Mouse (Mus musculus): ENCODE measurements around the gene Sun2. TPM values are rescaled to one million over a fixed set of nuclear protein-coding genes. Genes with fewer than 3 reads are reported as not detected.

Gene Sun2
- polyA plus RNA-seq, 2 experiments from 2014 or later, result 12.7 to 14.3 TPM

- ATAC-seq, result no peak
Measured at GRCm38 (mm10) chr15:79685141-79685641, 57.1 kb downstream of the Sun2 start.

- ATAC-seq, result no peak
Measured at GRCm38 (mm10) chr15:79684616-79685015, 57.7 kb downstream of the Sun2 start.

DNA sequence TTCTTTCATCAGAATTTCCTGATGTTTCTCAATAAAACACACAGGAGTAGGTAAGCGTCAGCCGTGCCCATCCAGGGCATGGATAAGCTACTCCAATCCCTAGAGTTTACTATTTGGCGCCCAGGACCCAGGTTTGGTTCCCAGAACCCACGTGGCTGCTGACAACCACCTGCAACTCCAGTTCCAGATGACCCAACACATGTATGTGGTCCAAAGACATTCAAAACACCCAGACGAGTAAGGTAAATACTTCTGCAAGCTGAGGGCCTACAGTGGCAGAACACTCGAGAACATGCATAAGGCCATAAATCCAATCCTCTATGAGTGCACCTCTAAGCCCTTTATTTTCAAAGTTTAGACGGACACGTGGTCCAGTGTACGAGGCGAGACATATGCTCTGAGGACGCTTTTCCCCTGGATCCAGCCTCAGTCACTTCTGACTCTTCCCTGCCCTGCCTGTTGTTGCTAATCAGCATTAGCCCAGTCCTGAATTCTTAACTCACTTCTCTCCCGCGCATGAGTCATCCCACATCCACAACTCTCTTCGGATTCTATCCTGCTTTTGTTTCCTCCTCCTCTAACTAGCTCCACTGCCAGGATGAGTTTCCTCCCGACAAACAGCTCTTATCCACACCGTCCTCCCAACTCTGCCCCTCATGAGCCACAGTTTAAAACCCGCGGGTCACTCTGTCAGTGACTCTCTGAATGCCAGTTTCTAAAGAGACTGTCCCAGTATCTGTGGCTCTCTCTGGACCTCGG lies 58.5 kb downstream of the Sun2 start:
- no peak for ATAC-seq

DNA sequence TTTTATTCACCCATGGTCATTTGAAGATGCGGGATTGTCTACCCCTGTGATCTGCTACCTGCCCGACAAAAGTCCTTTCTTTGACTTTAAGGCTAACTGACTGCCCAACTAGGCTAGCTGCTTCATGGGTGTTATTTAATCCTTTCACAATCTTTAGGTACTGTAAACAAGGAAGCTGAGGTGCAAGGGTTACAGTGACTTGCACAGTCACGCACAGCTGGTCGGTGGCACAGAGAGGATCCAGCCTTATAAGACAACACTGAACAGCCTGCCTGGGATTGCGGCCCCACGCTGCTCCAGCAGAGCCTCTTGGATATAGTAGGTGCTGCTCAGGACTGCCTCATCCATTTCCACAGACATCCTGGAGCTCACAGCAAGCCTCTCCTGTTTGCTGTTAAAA lies 59.2 kb downstream of the Sun2 start:
- no peak for ATAC-seq

DNA sequence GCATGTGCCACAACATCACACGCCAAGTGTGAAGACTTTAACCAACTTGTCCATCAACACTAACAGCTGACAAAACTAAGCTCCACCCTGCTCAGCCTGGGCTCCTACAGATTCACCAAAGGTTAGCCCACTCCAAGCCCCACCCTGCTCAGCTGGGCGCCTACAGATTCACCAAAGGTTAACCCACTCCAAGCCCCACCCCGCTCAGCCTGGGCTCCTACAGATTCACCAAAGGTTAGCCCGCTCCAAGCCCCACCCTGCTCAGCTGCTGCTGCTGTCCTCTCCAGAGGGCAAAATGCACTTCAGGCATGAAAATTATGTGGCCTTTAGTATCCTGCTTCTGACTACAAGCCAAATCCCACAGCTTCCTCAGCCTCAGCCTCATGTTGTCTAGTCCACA lies 60.4 kb downstream of the Sun2 start:
- ATAC-seq, result no peak

GRCm38 (mm10) chr15:79677936-79678335 lies 64.4 kb downstream of the Sun2 start:
- no peak for ATAC-seq

Other genes with a start within 250 kb of the Sun2 start
- not detected for gene Kcnj4, start 237.3 kb downstream of the Sun2 start, polyA plus RNA-seq (2017; shearing (Covaris generic))
- under 1 TPM in 1 of 2 experiments, not detected in 1; 0.69 TPM for gene Kdelr3, start 226.1 kb downstream of the Sun2 start, polyA plus RNA-seq (2017; shearing (Covaris generic))
- gene Ddx17, start 195.8 kb downstream of the Sun2 start, polyA plus RNA-seq (2017; shearing (Covaris generic)), result 10 to 100 TPM; 28.3 to 33.9 TPM
- gene Dmc1, start 137.4 kb downstream of the Sun2 start, polyA plus RNA-seq (2017; shearing (Covaris generic)), result not detected
- under 1 TPM in 1 of 2 experiments, not detected in 1; 0.26 TPM for gene Fam227a, start 83.6 kb downstream of the Sun2 start, polyA plus RNA-seq (2017; shearing (Covaris generic))
- gene Cby1, start 83.3 kb downstream of the Sun2 start, polyA plus RNA-seq (2017; shearing (Covaris generic)), result 10 to 100 TPM; 16.2 to 17.6 TPM
- 100 to 1,000 TPM; 217 to 224 TPM for gene Tomm22, start 71.7 kb downstream of the Sun2 start, polyA plus RNA-seq (2017; shearing (Covaris generic))
- 1 to 10 TPM; 2.9 to 3.6 TPM for gene Josd1, start 54.6 kb downstream of the Sun2 start, polyA plus RNA-seq (2017; shearing (Covaris generic))
- 10 to 100 TPM; 21.2 to 24.9 TPM for gene Gtpbp1, start 51.7 kb downstream of the Sun2 start, polyA plus RNA-seq (2017; shearing (Covaris generic))
- gene Dnal4, start 35.3 kb upstream of the Sun2 start, polyA plus RNA-seq (2017; shearing (Covaris generic)), result 1 to 10 TPM; 5.3 to 6.9 TPM
- under 1 TPM; 0.09 to 0.11 TPM for gene Nptxr, start 62.2 kb upstream of the Sun2 start, polyA plus RNA-seq (2017; shearing (Covaris generic))
- not detected for gene Npcd, start 91.7 kb upstream of the Sun2 start, polyA plus RNA-seq (2017; shearing (Covaris generic))
- gene Cbx6, start 92.2 kb upstream of the Sun2 start, polyA plus RNA-seq (2017; shearing (Covaris generic)), result 10 to 100 TPM in 1 of 2 experiments, 1 to 10 TPM in 1; 8.4 to 15.1 TPM
- 100 to 1,000 TPM; 505 to 519 TPM for gene Apobec3, start 149.1 kb upstream of the Sun2 start, polyA plus RNA-seq (2017; shearing (Covaris generic))
- 10 to 100 TPM; 21.9 to 30.3 TPM for gene Cbx7, start 228.6 kb upstream of the Sun2 start, polyA plus RNA-seq (2017; shearing (Covaris generic))